Mouse (Mus musculus) lung, postnatal 0 days (tissue): Measurements from ENCODE around the gene Hsd17b2.

Source experiments
- CTCF ChIP-seq: IDR thresholded peaks from 2 replicates; pipeline ENCODE4 v1.5.1; 2016; ENCODE audit warnings: antibody characterized with exemption, mild to moderate bottlenecking
- EP300 ChIP-seq: IDR thresholded peaks from 2 replicates; pipeline ENCODE4 v1.6.1; 2016; ENCODE audit warnings: antibody characterized with exemption, mild to moderate bottlenecking, control low read depth

DNA sequence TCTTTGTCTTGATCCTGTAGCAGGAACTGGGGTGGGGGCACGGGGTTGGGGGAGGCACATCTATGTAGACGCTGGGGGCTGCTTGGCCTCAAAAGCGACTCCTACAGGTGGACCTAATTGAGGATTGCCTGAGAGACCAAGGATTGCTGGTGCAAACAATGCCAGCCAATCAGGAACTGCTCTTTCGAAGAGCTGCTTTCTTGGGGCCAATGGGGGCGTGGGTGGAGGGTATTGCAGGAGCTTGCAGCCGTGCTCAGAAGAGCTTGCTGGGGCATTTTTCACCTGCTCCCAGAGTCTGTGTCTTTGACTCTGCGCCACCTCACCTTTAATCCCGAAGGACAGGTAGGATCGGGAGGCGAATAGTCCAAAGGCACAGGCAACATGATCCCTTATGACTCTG, 73.9 kb downstream of the Hsd17b2 start:
- TF ChIP-seq CTCF (no peak), EP300 (no peak)
